Mouse (Mus musculus): ENCODE measurements at regions not wholly inside any gene's neighbourhood (a gene's known extent, or its start where the extent isn't known, plus 50 kb on each side); places are given as distances from the start of the nearest gene placed in this dataset.

GRCm38 (mm10) chr3:138654610-138655371 lies 87.2 kb upstream of the Tspan5 start:
- Histone ChIP-seq H3K4me1 (no peaks in the 10 kb centered on the region), H3K4me3 (replicated peaks) (no peak overlapping the region), H3K36me3 (replicated peaks; ENCODE audit: low read length) (no peaks in the 10 kb centered on the region), H3K9me3 (peaks cover 69% of the 10 kb centered on the region), H3K27me3 (replicated peaks) (no peaks in the 10 kb centered on the region)
- TF ChIP-seq FLI1 (IDR thresholded peaks at IDR 0.05; ENCODE audit: low read length) (no peak), GATA1 (IDR thresholded peaks at IDR 0.05; ENCODE audit: borderline replicate concordance, low read length) (no peak)

DNA sequence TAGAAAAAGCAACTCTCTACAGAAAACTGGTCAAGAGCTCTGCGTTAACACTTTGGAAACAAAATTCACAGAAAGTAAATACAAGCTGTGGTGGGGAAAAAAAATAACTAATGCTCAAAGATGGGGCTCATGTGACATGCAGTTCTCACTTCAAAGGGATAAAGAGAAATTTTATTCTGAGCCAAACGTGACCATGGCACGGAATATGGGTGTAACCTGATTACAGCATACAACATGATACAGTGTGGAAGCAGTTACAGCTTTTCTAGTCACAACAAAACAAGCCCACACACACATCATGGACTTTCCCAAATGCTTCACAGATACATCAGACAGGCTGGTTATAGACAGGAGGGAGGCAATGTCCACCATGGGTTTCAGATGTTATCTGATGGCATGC lies 86.5 kb upstream of the Tspan5 start:
- H3K27me3 ChIP-seq (replicated peaks): no peaks in the 10 kb centered on the region
- H3K36me3 ChIP-seq (replicated peaks; ENCODE audit: low read length): no peaks in the 10 kb centered on the region
- TF ChIP-seq GATA1 (IDR thresholded peaks at IDR 0.05; ENCODE audit: borderline replicate concordance, low read length) (no peak), FLI1 (IDR thresholded peaks at IDR 0.05; ENCODE audit: low read length) (no peak)
- H3K4me3 ChIP-seq (replicated peaks): no peak overlapping the region
- H3K9me3 ChIP-seq: peaks cover 71% of the 10 kb centered on the region
- H3K4me1 ChIP-seq: no peaks in the 10 kb centered on the region

GRCm38 (mm10) chr3:138662625-138663024 lies 79.4 kb upstream of the Tspan5 start:
- H3K27me3 ChIP-seq (replicated peaks): no peaks in the 10 kb centered on the region
- TF ChIP-seq FLI1 (IDR thresholded peaks at IDR 0.05; ENCODE audit: low read length) (no peak), GATA1 (IDR thresholded peaks at IDR 0.05; ENCODE audit: borderline replicate concordance, low read length) (no peak)
- no peaks in the 10 kb centered on the region for H3K4me1 ChIP-seq
- no peak overlapping the region for H3K4me3 ChIP-seq (replicated peaks)
- H3K9me3 ChIP-seq: peaks cover 34% of the 10 kb centered on the region
- H3K36me3 ChIP-seq (replicated peaks; ENCODE audit: low read length): no peaks in the 10 kb centered on the region

GRCm38 (mm10) chr3:138668394-138669092 lies 73.5 kb upstream of the Tspan5 start:
- no peak overlapping the region for H3K4me3 ChIP-seq (replicated peaks)
- TF ChIP-seq GATA1 (IDR thresholded peaks at IDR 0.05; ENCODE audit: borderline replicate concordance, low read length) (no peak), FLI1 (IDR thresholded peaks at IDR 0.05; ENCODE audit: low read length) (no peak)
- H3K9me3 ChIP-seq: peaks cover 37% of the 10 kb centered on the region
- no peaks in the 10 kb centered on the region for H3K27me3 ChIP-seq (replicated peaks)
- no peaks in the 10 kb centered on the region for H3K36me3 ChIP-seq (replicated peaks; ENCODE audit: low read length)
- H3K4me1 ChIP-seq: no peaks in the 10 kb centered on the region

DNA sequence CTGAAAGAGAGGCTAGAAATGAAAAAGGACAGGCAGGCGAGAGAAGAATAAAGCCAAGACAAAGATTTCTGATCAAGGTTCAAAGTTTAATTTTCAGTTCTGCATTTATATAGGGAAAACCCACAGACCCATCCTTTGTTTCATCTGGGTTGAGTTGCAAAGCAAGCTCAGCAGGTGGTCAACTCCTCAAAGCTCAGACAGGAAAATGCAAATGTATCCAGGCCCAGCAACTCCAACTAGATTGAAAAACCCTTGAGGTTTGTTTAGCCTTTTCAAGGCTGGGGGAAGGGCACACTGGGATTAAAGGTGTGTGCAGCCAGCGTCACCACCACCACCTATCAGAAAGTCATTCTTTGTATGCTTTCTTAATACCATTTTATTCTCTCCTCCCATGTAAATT lies 66.1 kb upstream of the Tspan5 start:
- Histone ChIP-seq H3K4me3 (replicated peaks) (no peak overlapping the region), H3K36me3 (replicated peaks; ENCODE audit: low read length) (no peaks in the 10 kb centered on the region), H3K27me3 (replicated peaks) (no peaks in the 10 kb centered on the region), H3K9me3 (peaks cover 9% of the 10 kb centered on the region), H3K4me1 (no peaks in the 10 kb centered on the region)
- TF ChIP-seq GATA1 (IDR thresholded peaks at IDR 0.05; ENCODE audit: borderline replicate concordance, low read length) (no peak), FLI1 (IDR thresholded peaks at IDR 0.05; ENCODE audit: low read length) (no peak)

DNA sequence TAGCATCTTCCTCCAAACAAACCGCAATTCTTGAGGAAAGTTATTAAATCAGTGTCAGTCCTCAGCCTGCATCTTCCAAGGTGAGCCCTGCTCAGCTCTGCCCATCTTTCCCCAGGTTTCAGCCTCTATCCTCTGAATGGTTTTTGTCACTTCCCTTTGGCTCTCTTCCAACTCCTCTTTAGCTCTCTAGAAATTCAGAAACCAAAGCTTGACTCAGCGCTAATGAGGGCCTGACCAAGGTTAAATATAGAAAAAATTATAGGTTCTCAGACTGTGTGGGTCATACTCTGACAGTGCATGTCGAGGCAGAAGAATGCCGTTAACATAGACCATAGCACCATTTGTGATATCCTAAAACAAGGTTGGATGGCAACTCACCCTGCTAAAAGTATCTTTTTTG lies 63.6 kb upstream of the Tspan5 start:
- H3K4me1 ChIP-seq: no peaks in the 10 kb centered on the region
- H3K9me3 ChIP-seq: 0 out of 2 replicates have a peak, but pooled peaks cover 4% of the 10 kb centered on the region
- no peaks in the 10 kb centered on the region for H3K36me3 ChIP-seq (replicated peaks; ENCODE audit: low read length)
- H3K27me3 ChIP-seq (replicated peaks): no peaks in the 10 kb centered on the region
- H3K4me3 ChIP-seq (replicated peaks): no peak overlapping the region
- TF ChIP-seq GATA1 (IDR thresholded peaks at IDR 0.05; ENCODE audit: borderline replicate concordance, low read length): no peak
- no peak for TF ChIP-seq FLI1 (IDR thresholded peaks at IDR 0.05; ENCODE audit: low read length)

DNA sequence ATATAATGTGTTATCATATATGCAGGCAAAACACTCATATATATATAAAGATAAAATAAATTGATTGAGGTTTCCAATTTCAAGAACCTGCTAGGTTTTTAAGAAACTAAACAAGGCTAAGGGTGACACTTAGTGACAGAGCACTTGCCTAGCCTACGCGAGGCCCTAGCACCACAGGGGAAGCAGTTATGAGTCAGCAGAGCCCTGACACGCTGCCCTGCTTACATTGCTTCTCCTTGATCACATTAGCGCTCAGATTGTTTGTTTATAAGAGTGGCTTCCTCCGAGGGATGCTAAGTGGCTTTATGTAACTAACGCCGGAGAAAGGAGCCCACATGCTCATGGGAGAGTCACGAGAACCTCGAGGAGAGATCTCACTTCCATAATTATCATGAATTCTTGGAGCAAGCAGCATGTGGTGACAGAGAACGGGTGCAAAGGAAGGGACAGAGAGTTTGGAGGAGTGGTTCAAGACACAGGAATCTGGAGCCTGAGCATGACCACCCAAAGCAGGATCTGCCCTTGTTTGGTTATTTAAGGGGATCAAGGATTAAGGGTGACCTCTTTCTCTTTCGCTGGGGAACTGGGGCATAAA lies 55.3 kb upstream of the Tspan5 start:
- H3K36me3 ChIP-seq (replicated peaks; ENCODE audit: low read length): no peaks in the 10 kb centered on the region
- peak overlapping the region; percentile 46 for H3K4me3 ChIP-seq (replicated peaks)
- no peaks in the 10 kb centered on the region for H3K27me3 ChIP-seq (replicated peaks)
- no peaks in the 10 kb centered on the region for H3K9me3 ChIP-seq
- peaks cover 4% of the 10 kb centered on the region; the same call in 1 of the 2 replicates for H3K4me1 ChIP-seq
- TF ChIP-seq GATA1 (IDR thresholded peaks at IDR 0.05; ENCODE audit: borderline replicate concordance, low read length): no peak
- TF ChIP-seq FLI1 (IDR thresholded peaks at IDR 0.05; ENCODE audit: low read length): no peak

DNA sequence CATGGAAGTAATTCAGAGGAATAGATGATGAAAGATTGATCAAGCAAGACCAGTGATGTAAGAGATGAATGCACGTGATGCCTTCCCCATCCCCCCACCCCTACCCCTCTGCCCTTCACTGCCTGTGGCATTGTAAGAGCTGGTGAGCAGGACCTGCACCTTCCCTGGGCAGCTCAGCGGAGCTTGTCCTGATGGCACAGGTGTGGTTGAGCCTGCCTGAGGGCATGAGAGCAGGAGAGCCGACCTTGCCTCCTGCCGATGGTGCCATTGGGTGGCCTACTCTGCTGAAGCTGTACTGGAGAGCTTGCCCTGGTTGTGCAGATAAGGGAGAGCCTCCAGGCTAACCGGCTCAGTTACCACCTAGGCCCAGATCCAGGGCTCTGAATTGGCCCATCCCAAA lies 53.4 kb upstream of the Tspan5 start:
- TF ChIP-seq GATA1 (IDR thresholded peaks at IDR 0.05; ENCODE audit: borderline replicate concordance, low read length) (no peak), FLI1 (IDR thresholded peaks at IDR 0.05; ENCODE audit: low read length) (no peak)
- Histone ChIP-seq H3K36me3 (replicated peaks; ENCODE audit: low read length) (no peaks in the 10 kb centered on the region), H3K27me3 (replicated peaks) (peaks cover 1% of the 10 kb centered on the region), H3K4me3 (replicated peaks) (no peak overlapping the region), H3K4me1 (peaks cover 4% of the 10 kb centered on the region; the same call in 1 of the 2 replicates), H3K9me3 (0 out of 2 replicates have a peak, but pooled peaks cover 5% of the 10 kb centered on the region)

All from megakaryocyte, embryonic 14.5 days (primary cell).